Mouse (Mus musculus): Measurements from ENCODE around the gene Frmd5.

DNA sequence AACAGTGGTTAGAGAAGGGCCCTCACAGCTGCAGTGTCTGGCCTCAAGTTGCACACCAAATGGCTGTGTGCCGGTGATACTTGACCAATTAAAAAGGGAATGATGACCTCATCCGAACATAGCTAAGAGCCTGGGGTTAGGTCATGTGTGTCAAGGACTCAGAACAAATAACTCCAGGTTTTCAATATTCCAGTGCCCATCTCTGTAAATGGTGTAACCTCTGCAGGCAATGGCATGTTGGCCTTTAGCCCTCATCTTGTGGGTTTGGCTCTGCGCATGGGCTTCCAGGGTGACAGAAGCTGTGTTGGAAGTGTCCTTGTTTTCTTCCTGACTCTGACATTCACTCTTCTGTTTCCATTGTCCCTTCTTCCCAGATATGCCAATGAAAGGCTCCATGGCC lies 131.8 kb downstream of the Frmd5 start:
- no peak for TF ChIP-seq EP300 (optimal IDR thresholded peaks at IDR 0.05)
- no peak for TF ChIP-seq CTCF (IDR thresholded peaks at IDR 0.05; ENCODE audit: low read depth)

Measured in stomach, postnatal 0 days (tissue).